ENCODE assay signal across 8 mouse cellular contexts in the genomic region with DNA sequence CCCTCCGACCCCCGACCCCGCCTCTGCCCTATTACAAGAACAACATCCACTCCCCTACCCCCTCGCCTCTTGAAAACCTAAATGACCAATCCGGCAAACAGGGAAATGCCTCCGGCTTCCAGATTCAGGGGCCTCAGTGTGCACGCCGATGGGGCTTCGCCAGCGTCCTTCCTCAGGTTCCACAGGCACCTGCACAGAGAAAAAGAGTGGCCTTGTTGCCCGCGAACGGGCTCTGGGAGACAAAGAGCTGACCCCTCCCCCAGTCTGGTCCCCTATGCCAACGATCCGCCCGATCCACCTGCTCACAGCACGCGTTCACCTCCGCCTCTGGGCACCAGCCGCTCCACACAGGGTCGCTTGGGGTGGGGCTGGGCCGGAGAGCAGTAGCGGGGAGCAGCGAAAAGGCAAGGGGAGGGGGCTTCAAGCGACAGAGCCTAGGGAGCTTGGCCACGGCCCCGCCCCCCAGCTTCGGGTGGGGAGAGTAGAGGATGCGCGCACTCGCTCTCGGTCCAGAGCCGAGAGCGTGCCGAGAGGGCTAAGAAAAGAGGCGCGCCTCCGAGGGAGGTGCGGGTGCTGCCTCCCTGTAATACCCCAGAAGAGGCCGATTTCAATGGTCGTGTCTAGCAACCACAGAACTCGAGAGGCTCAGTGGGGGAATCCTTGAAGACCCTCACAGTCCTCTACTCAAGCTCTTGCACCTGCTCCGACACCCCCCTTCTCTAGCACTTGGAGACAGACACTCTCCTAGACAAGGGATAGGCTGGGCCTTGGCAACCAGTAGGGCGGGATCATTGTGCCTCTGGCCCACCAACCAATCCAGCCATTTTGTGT. TPM values are rescaled to one million over a fixed set of nuclear protein-coding genes. Genes with fewer than 3 reads are reported as not detected.
A peak's percentile ranks its signal among the peaks of the same experiment; 100 is the strongest.
DNase-seq lines count a peak whose midpoint lies in the region; ATAC-seq and TF ChIP-seq lines count a peak whose summit lies in the region.

A gene (minus strand): TSS at position 669 of the 831 bp plus-strand sequence.

- no peak within 1 kb of the TSS for H3K27ac ChIP-seq in kidney, postnatal 0 days
- no peak within 1 kb of the TSS for H3K27ac ChIP-seq in embryonic fibroblast, embryonic 13.5 days (ENCODE audit: insufficient read depth, low read length)
- peak within 1 kb of the TSS; percentile 96 for H3K27ac ChIP-seq in midbrain, embryonic 10.5 days (replicated peaks)
- no peak within 1 kb of the TSS for H3K27ac ChIP-seq in stomach, postnatal 0 days (replicated peaks)

- peak within 1 kb of the TSS; percentile 86 for H3K4me2 ChIP-seq in kidney, postnatal 0 days (ENCODE audit: low read length)
- H3K4me2 ChIP-seq in stomach, postnatal 0 days (replicated peaks; ENCODE audit: low read depth), result peak within 1 kb of the TSS; percentile 72

- ATAC-seq in kidney, postnatal 0 days (replicated peaks; ENCODE audit: low FRiP score, low read depth), result peak; percentile 78
- peak; percentile 16; the same call in 1 of the 2 replicates for ATAC-seq in stomach, postnatal 0 days (ENCODE audit: low FRiP score, low TSS enrichment)

- TF ChIP-seq POLR2A in brain, embryonic 14.5 days (IDR thresholded peaks at IDR 0.05; ENCODE audit: borderline replicate concordance, extremely low read depth, insufficient read depth, insufficient read length, poor library complexity, severe bottlenecking), result peak; percentile 59; the same call in 1 of the 2 replicates
- TF ChIP-seq POLR2A in embryonic fibroblast, embryonic 13.5 days (IDR thresholded peaks at IDR 0.05; ENCODE audit: low read depth, low read length), result no peak

- WGBS in kidney, postnatal 0 days, result 1% methylated on average over 39 of the region's 44 CpGs
- WGBS in midbrain, embryonic 10.5 days, result 1% methylated on average over 44 of the region's 44 CpGs
- 3% methylated on average over 44 of the region's 44 CpGs for WGBS in stomach, postnatal 0 days

- TF ChIP-seq CTCF in kidney, postnatal 0 days (IDR thresholded peaks at IDR 0.05; ENCODE audit: low read depth), result no peak
- TF ChIP-seq CTCF in brain, embryonic 14.5 days (IDR thresholded peaks at IDR 0.05; ENCODE audit: borderline replicate concordance, extremely low read depth, insufficient read depth, insufficient read length), result no peak
- TF ChIP-seq CTCF in embryonic fibroblast, embryonic 13.5 days (IDR thresholded peaks at IDR 0.05; ENCODE audit: borderline replicate concordance, insufficient read depth, low read length), result no peak
- no peak for TF ChIP-seq CTCF in stomach, postnatal 0 days (IDR thresholded peaks at IDR 0.05; ENCODE audit: low read depth)

- no peak for TF ChIP-seq EP300 in stomach, postnatal 0 days (optimal IDR thresholded peaks at IDR 0.05)

- H3K9me3 ChIP-seq in kidney, postnatal 0 days (replicated peaks; ENCODE audit: low read length), result no peaks in the 10 kb centered on the region
- H3K9me3 ChIP-seq in midbrain, embryonic 10.5 days (replicated peaks), result no peaks in the 10 kb centered on the region
- no peaks in the 10 kb centered on the region for H3K9me3 ChIP-seq in stomach, postnatal 0 days (ENCODE audit: control insufficient read depth, low read length)

- H3K27me3 ChIP-seq in kidney, postnatal 0 days (ENCODE audit: insufficient read depth, low read length), result 0 out of 2 replicates have a peak, but pooled peaks cover 7% of the 10 kb centered on the region
- H3K27me3 ChIP-seq in midbrain, embryonic 10.5 days (ENCODE audit: low read depth, poor library complexity, severe bottlenecking), result peaks cover 66% of the 10 kb centered on the region
- H3K27me3 ChIP-seq in stomach, postnatal 0 days (ENCODE audit: control insufficient read depth, insufficient read depth, low read length), result peaks cover 6% of the 10 kb centered on the region; the same call in 1 of the 2 replicates

- H3K4me3 ChIP-seq in kidney, postnatal 0 days (replicated peaks; ENCODE audit: low read depth, low read length), result peak within 1 kb of the TSS; percentile 48
- H3K4me3 ChIP-seq in embryonic fibroblast, embryonic 13.5 days (ENCODE audit: insufficient read depth, low read length), result peak within 1 kb of the TSS; percentile 6; the same call in 1 of the 2 replicates
- peak within 1 kb of the TSS; percentile 78 for H3K4me3 ChIP-seq in midbrain, embryonic 10.5 days
- peak within 1 kb of the TSS; percentile 42 for H3K4me3 ChIP-seq in stomach, postnatal 0 days (ENCODE audit: low read depth, low read length)

- H3K4me1 ChIP-seq in kidney, postnatal 0 days (replicated peaks; ENCODE audit: insufficient read depth, low read length), result peaks cover 20% of the 10 kb centered on the region
- H3K4me1 ChIP-seq in embryonic fibroblast, embryonic 13.5 days (ENCODE audit: control insufficient read depth, insufficient read depth, low read length), result no peaks in the 10 kb centered on the region
- H3K4me1 ChIP-seq in midbrain, embryonic 10.5 days, result peaks cover 51% of the 10 kb centered on the region
- 0 out of 2 replicates have a peak, but pooled peaks cover 3% of the 10 kb centered on the region for H3K4me1 ChIP-seq in stomach, postnatal 0 days (replicated peaks; ENCODE audit: control insufficient read depth, insufficient read depth)

- peak within 1 kb of the TSS; percentile 54 for H3K9ac ChIP-seq in kidney, postnatal 0 days (ENCODE audit: low read depth, low read length)
- peak within 1 kb of the TSS; percentile 27; the same call in 1 of the 2 replicates for H3K9ac ChIP-seq in stomach, postnatal 0 days (ENCODE audit: low read length)

- DNase-seq in kidney, postnatal 0 days (ENCODE audit: low spot score), result peak; percentile 68
- no peak for DNase-seq in kidney, adult 18-20 months
- DNase-seq in brain, embryonic 14.5 days (ENCODE audit: low read depth), result peak; percentile 96
- DNase-seq in layer of hippocampus, postnatal 14 days (ENCODE audit: low spot score in 2 of 2), result peak; percentile 73 to 77
- DNase-seq in midbrain, embryonic 10.5 days (ENCODE audit: low spot score), result peak; percentile 85
- peak; percentile 50 for DNase-seq in stomach, postnatal 0 days (ENCODE audit: low spot score)
- DNase-seq in spleen, postnatal 4 days (ENCODE audit: low spot score in 2 of 2), result no peak

- H3K36me3 ChIP-seq in kidney, postnatal 0 days (ENCODE audit: insufficient read depth, low read length), result no peaks in the 10 kb centered on the region
- H3K36me3 ChIP-seq in midbrain, embryonic 10.5 days, result peaks cover 7% of the 10 kb centered on the region
- H3K36me3 ChIP-seq in stomach, postnatal 0 days (ENCODE audit: control insufficient read depth, insufficient read depth, low read length), result no peaks in the 10 kb centered on the region

RNA-seq across cellular contexts. Expression of the gene that starts here (rescaled TPM):
- polyA plus RNA-seq in kidney, postnatal 0 days (2015; fragmentation: Nextera tagmentation; extraction: Ambion mirVana), result 2.8 and 3.0 TPM in 2 replicates
- polyA plus RNA-seq in brain, embryonic 14.5 days (2012; rRNA removed), result 32.7 and 82.9 TPM in 2 replicates
- polyA plus RNA-seq in embryonic fibroblast, embryonic 13.5 days (2011; ENCODE audit: insufficient read length, low read depth, missing spikeins), result 0.23 and 0.35 TPM in 2 replicates
- total RNA-seq in layer of hippocampus, postnatal 14 days (2021), result 10 to 100 TPM; 44.3 to 50.3 TPM
- polyA plus RNA-seq in midbrain, embryonic 10.5 days (2016; fragmentation: Nextera tagmentation; extraction: Ambion mirVana), result 10.8 and 18.6 TPM in 2 replicates
- 0.52 and 0.90 TPM in 2 replicates for polyA plus RNA-seq in stomach, postnatal 0 days (2015; fragmentation: Nextera tagmentation; extraction: Ambion mirVana)

Comparison
In these comparisons a context has a peak if more than half of its experiments do, and no peak if none do; other contexts are left out.
1. DNase-seq: peak in kidney, postnatal 0 days (single experiment), brain, embryonic 14.5 days (single experiment), layer of hippocampus, postnatal 14 days (2 of 2) and midbrain, embryonic 10.5 days (single experiment); none in kidney, adult 18-20 months (single experiment) and spleen, postnatal 4 days (0 of 2).
2. Peak in DNase-seq, ATAC-seq, H3K4me3 ChIP-seq, H3K9ac ChIP-seq and H3K4me2 ChIP-seq in stomach, postnatal 0 days; RNA of the gene not detected or under 1 TPM.
3. H3K4me3 ChIP-seq: peak in every context shown above with its lines; median percentile 78 in midbrain, embryonic 10.5 days; 48 in kidney, postnatal 0 days; 42 in stomach, postnatal 0 days; 6 in embryonic fibroblast, embryonic 13.5 days.